Comparison of ENCODE assay signal across 8 mouse cellular contexts in the genomic region with DNA sequence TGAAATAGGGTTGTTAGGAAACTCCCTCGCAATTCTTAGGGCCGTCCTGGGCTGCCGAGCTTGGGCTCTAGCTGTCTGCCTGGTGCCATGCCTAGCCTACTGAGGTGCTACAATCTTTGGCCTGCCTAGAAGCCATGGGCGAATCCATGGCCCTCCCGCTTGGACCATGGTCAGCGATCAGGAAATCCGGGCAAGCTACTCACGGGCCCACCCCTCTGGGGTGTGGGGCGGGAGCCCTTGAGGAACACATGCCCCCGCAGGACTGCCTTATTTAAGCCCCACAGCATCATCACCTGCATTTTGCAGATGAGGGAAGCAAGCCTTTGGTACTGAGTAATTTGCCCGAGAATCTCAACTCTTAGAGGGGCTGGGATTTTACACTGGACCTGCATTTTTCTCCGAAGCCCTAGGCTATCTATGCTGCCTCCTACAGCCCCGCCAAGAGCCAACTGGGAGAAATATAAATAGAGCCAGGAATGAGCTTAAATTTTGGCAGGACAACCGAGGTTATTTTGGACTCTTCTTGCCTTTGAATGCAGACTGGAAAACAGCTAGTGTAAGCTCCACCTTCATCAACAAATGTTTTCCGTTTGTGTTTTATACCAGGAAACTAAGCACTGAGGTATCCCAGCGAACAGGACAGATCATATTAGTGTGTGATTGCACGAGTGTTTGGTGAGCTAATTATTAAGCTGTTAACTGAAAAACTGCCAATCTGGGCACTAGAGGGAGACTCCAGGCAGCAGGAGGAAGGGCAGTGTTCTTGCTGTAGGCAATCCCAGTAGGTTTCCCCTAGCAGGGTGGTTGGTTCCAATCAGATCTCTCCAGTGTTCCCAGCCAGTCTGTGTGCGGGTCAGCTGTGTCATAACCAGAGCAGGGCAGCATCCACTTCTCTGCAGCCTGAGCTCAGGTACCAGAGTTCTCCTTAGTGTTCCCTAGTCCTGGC.
DNase-seq lines count a peak whose midpoint lies in the region; ATAC-seq and TF ChIP-seq lines count a peak whose summit lies in the region.

No protein-coding gene starts in this region.

- H3K9me3 ChIP-seq in heart, embryonic 13.5 days: no peaks in the 10 kb centered on the region
- H3K9me3 ChIP-seq in liver, embryonic 11.5 days (ENCODE audit: control insufficient read depth, low read length): no peaks in the 10 kb centered on the region

- TF ChIP-seq POLR2A in myocyte (IDR thresholded peaks at IDR 0.05; ENCODE audit: insufficient read length, low read depth): peak; percentile 60

- peak; percentile 49; the same call in 1 of the 2 replicates for ATAC-seq in heart, embryonic 13.5 days (ENCODE audit: extremely low read depth, insufficient number of reproducible peaks, low FRiP score, low TSS enrichment)
- ATAC-seq in liver, embryonic 11.5 days (replicated peaks; ENCODE audit: low FRiP score): peak; percentile 59

- H3K9ac ChIP-seq in heart, embryonic 13.5 days: peak overlapping the region; percentile 94
- H3K9ac ChIP-seq in liver, embryonic 11.5 days (ENCODE audit: low read depth, low read length): peak overlapping the region; percentile 72

- peak overlapping the region; percentile 95 for H3K4me2 ChIP-seq in heart, embryonic 13.5 days
- H3K4me2 ChIP-seq in liver, embryonic 11.5 days: peak overlapping the region; percentile 100
- peak overlapping the region; percentile 92 for H3K4me2 ChIP-seq in myocyte (ENCODE audit: low read depth)

- peak; percentile 61 for DNase-seq in A20 (ENCODE audit: low read depth, low spot score)
- peak; percentile 60 to 70 for DNase-seq in adrenal gland, postnatal 36 days
- peak; percentile 78 for DNase-seq in fibroblast of lung, adult 2 months (ENCODE audit: low read depth)
- DNase-seq in kidney, postnatal 10 days: peak; percentile 78
- peak; percentile 49 for DNase-seq in liver, embryonic 11.5 days (ENCODE audit: low spot score)
- DNase-seq in testis, postnatal 14 days (ENCODE audit: low spot score): peak; percentile 54

- 1% methylated on average over 18 of the region's 18 CpGs for WGBS in heart, embryonic 13.5 days
- WGBS in liver, embryonic 11.5 days: 7% methylated on average over 18 of the region's 18 CpGs

- no peaks in the 10 kb centered on the region for H3K79me2 ChIP-seq in myocyte (ENCODE audit: control insufficient read depth, insufficient read depth)

- peaks cover 15% of the 10 kb centered on the region for H3K4me1 ChIP-seq in heart, embryonic 13.5 days
- 0 out of 2 replicates have a peak, but pooled peaks cover 3% of the 10 kb centered on the region for H3K4me1 ChIP-seq in liver, embryonic 11.5 days (replicated peaks; ENCODE audit: control insufficient read depth, insufficient read depth, low read length)

- no peaks in the 10 kb centered on the region for H3K36me3 ChIP-seq in heart, embryonic 13.5 days
- no peaks in the 10 kb centered on the region for H3K36me3 ChIP-seq in liver, embryonic 11.5 days (ENCODE audit: control insufficient read depth, insufficient read depth, low read length)
- H3K36me3 ChIP-seq in myocyte (ENCODE audit: control insufficient read depth, insufficient read depth): no peaks in the 10 kb centered on the region

- peak overlapping the region; percentile 36 for H3ac ChIP-seq in myocyte (ENCODE audit: control insufficient read depth, insufficient read length)

- no peaks in the 10 kb centered on the region for H3K27me3 ChIP-seq in heart, embryonic 13.5 days (replicated peaks)
- H3K27me3 ChIP-seq in liver, embryonic 11.5 days (replicated peaks; ENCODE audit: control insufficient read depth, insufficient read depth, low read length): no peaks in the 10 kb centered on the region
- H3K27me3 ChIP-seq in myocyte (ENCODE audit: control insufficient read depth, insufficient read depth, insufficient read length): no peaks in the 10 kb centered on the region

- peak overlapping the region; percentile 78 for H3K4me3 ChIP-seq in heart, embryonic 13.5 days
- peak overlapping the region; percentile 65 for H3K4me3 ChIP-seq in liver, embryonic 11.5 days (ENCODE audit: low read depth, low read length)
- H3K4me3 ChIP-seq in myocyte: peak overlapping the region; percentile 58

- peak overlapping the region; percentile 93 for H3K27ac ChIP-seq in heart, embryonic 13.5 days (replicated peaks)
- H3K27ac ChIP-seq in liver, embryonic 11.5 days (ENCODE audit: low read depth, low read length): peak overlapping the region; percentile 62

TF ChIP-seq in myocyte, 11 proteins besides CTCF, POLR2A, EP300 and RAD21:
- TF ChIP-seq POLR2AphosphoS2 (IDR thresholded peaks at IDR 0.05; ENCODE audit: insufficient read length, low read depth): peak; percentile 10
- TF ChIP-seq CEBPB (IDR thresholded peaks at IDR 0.05; ENCODE audit: insufficient read depth, poor library complexity, severe bottlenecking): no peak
TF ChIP-seq in myocyte: peak in this region for 1.

Comparison
In these comparisons a context has a peak if more than half of its experiments do, and no peak if none do; other contexts are left out.
1. Peak in every context shown above with its lines: DNase-seq, ATAC-seq, H3K4me3 ChIP-seq and H3K27ac ChIP-seq.